Mouse (Mus musculus) liver, postnatal 0 days (tissue): ENCODE results near the gene Adgrg3. TPM values are rescaled to one million over a fixed set of nuclear protein-coding genes. Genes with fewer than 3 reads are reported as not detected.
A peak's percentile ranks its signal among the peaks of the same experiment; 100 is the strongest.

ENCODE experiments used
- ATAC-seq: fragments of 200-750 bp; cut with Nextera tagmentation; 2 replicates; pipeline ENCODE4 v1.8.0; 2017; ENCODE audit warnings: mild to moderate bottlenecking, moderate library complexity
- DNase-seq: peaks from one replicate; pipeline ENCODE4 v3.0.0-alpha.2; 2016
- H3K27ac ChIP-seq: fragments of 300-500 bp; sonication (generic); 2 replicates; pipeline ENCODE4 v1.5.1; 2014; ENCODE audit warnings: antibody characterized with exemption, moderate library complexity, mild to moderate bottlenecking, low read depth
- H3K27me3 ChIP-seq: fragments of 300-500 bp; sonication (generic); 2 replicates; pipeline ENCODE4 v1.6.1; 2014; ENCODE audit warnings: low read length, control low read depth, mixed read lengths; ENCODE audit not compliant: insufficient read depth
- H3K36me3 ChIP-seq: fragments of 300-500 bp; sonication (generic); replicated peaks from 2 replicates; pipeline ENCODE4 v1.6.1; 2014; ENCODE audit warnings: mild to moderate bottlenecking, control low read depth, low read length, moderate library complexity, mixed read lengths; ENCODE audit not compliant: insufficient read depth
- H3K4me1 ChIP-seq: fragments of 300-500 bp; sonication (generic); 2 replicates; pipeline ENCODE4 v1.6.1; 2014; ENCODE audit warnings: antibody characterized with exemption, mild to moderate bottlenecking, control low read depth; ENCODE audit not compliant: insufficient read depth
- H3K4me2 ChIP-seq: fragments of 300-500 bp; sonication (generic); 2 replicates; pipeline ENCODE4 v1.6.1; 2014; ENCODE audit warnings: low read depth, mild to moderate bottlenecking, low read length, moderate library complexity, mixed read lengths
- H3K4me3 ChIP-seq: fragments of 300-500 bp; sonication (generic); 2 replicates; pipeline ENCODE4 v1.5.1; 2014; ENCODE audit warnings: low read depth, low read length
- H3K9ac ChIP-seq: fragments of 300-500 bp; sonication (generic); replicated peaks from 2 replicates; pipeline ENCODE4 v1.6.1; 2014; ENCODE audit warnings: mild to moderate bottlenecking, moderate library complexity
- H3K9me3 ChIP-seq: fragments of 300-500 bp; sonication (generic); 2 replicates; pipeline ENCODE4 v1.6.1; 2016; ENCODE audit warnings: mild to moderate bottlenecking, control low read depth, low read length, mixed read lengths
- CTCF ChIP-seq: sonication (generic); IDR thresholded peaks from 2 replicates; pipeline ENCODE4 v1.5.1; 2016; ENCODE audit warnings: antibody characterized with exemption, low read depth
- EP300 ChIP-seq: IDR thresholded peaks from 2 replicates; pipeline ENCODE4 v1.6.1; 2016; ENCODE audit warnings: antibody characterized with exemption, low read depth, mild to moderate bottlenecking
- WGBS: fragments of 180-500 bp; shearing (Covaris S2); extraction: QIAGEN DNeasy Blood & Tissue Kit; methylation state at CpG from one replicate; pipeline ENCODE4 v1.1.7; 2014; ENCODE audit not compliant: insufficient replicate concordance; 5-methylcytosine and 5-hydroxymethylcytosine counted together
- polyA plus RNA-seq: library from polyadenylated mRNA; unstranded; fragments of >200 nt; fragmentation: Nextera tagmentation; extraction: Ambion mirVana; gene quantifications from 2 replicates; pipeline ENCODE4 v1.2.1, GENCODE M21; 2015

Gene Adgrg3
- polyA plus RNA-seq, 1 experiment from 2014 or later, result 9.6 TPM

DNA sequence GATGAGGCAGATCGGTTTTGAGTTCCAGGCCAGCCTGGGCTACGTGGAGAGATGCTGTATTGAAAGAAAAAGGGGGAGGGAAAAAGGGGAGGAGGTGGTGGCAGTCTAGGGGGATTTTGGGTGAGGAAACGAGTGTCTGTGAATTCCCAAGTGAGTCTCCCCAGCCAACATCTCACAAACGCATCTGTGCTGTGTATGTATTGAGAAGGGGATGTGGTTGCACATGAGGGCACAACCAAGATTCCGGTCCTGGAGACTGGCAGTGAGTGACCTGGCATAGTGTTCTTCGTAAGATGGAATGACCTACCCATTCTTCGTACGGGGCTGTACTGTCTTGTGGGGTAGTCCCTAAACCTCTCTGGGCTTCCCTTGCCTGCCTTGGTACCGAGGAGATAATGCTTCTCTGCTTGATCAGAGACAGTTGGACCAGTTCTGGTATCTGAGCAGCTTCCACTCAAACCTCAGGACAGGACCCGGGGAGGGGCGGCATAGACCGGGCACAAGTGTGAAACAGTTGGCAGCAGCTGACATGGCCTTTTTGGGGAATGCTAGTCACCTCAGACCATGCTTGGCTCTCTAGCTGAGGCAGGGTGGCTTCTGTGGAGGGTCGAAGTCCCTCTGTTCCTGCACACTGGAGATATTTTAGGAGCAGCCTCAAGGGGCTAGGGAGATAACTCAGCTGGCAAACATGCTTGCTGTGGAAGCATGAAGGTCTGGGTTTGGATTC lies 38.7 kb upstream of the Adgrg3 start:
- TF ChIP-seq CTCF, result no peak
- TF ChIP-seq EP300, result no peak
- Histone ChIP-seq H3K9ac (no peak overlapping the region), H3K4me2 (peak overlapping the region; percentile 68), H3K27me3 (no peaks in the 10 kb centered on the region), H3K4me3 (peak overlapping the region; percentile 36), H3K36me3 (no peaks in the 10 kb centered on the region), H3K4me1 (peaks cover 66% of the 10 kb centered on the region), H3K9me3 (no peaks in the 10 kb centered on the region), H3K27ac (peak overlapping the region; percentile 62)
- WGBS, result 30% methylated on average over 13 of the region's 13 CpGs
- ATAC-seq (no peak), DNase-seq (no peak)

DNA sequence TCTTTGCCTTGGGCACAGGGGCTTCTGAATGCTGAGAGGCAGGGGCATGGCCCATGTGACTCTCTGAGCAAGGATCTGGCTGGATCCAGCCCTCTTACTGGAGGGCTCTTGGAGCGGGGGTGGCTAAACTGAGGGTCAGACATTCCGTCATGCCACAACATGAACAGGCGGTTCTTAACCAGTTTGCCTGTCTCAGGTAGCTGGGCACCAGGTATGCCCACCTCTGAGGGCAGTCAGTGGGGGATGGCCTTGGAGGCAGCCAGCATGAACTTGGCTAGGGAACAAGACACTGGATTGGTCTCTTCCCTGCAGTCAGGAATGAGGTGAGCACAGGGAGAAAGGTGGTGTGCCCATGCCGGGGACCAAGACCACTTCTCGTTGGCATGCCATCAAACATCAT lies 37.3 kb upstream of the Adgrg3 start:
- no peak overlapping the region for H3K27ac ChIP-seq
- H3K4me3 ChIP-seq, result no peak overlapping the region
- DNase-seq (no peak), ATAC-seq (no peak)
- TF ChIP-seq EP300 (no peak), CTCF (no peak)
- H3K4me1 ChIP-seq, result peaks cover 72% of the 10 kb centered on the region
- H3K9ac ChIP-seq, result no peak overlapping the region
- H3K36me3 ChIP-seq, result no peaks in the 10 kb centered on the region
- no peaks in the 10 kb centered on the region for H3K27me3 ChIP-seq
- no peaks in the 10 kb centered on the region for H3K9me3 ChIP-seq
- 0 out of 2 replicates have a peak overlapping the region, but pooled peaks have one; percentile 29 for H3K4me2 ChIP-seq
- WGBS, result 60% methylated on average over 5 of the region's 5 CpGs

DNA sequence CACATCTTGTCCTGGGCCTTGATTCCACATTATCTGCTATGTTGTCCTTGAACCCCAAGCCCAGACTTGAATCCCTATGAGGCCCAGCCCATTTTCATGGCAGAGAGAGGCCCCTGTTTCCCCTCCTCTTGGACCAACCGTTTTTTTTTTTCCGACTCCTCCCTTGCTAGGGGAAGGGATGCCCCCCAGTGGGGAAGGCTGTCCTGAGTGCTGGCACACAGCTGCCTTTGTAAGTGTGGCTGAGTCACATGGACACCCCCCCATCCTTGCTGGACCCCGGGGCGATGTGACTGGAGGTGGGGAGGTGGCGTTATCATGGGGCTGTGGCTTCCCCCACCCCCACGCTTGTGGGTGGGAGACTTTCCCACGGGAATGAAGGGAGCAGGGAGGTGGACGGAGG lies 36.5 kb upstream of the Adgrg3 start:
- TF ChIP-seq CTCF (0 out of 2 replicates have a peak, but pooled peaks have one; percentile 8), EP300 (no peak)
- peaks cover 70% of the 10 kb centered on the region for H3K4me1 ChIP-seq
- 32% methylated on average over 8 of the region's 8 CpGs for whole genome bisulfite sequencing
- DNase-seq (no peak), ATAC-seq (no peak)
- H3K36me3 ChIP-seq, result no peaks in the 10 kb centered on the region
- H3K9me3 ChIP-seq, result no peaks in the 10 kb centered on the region
- H3K27ac ChIP-seq, result no peak overlapping the region
- H3K9ac ChIP-seq, result no peak overlapping the region
- H3K4me3 ChIP-seq, result no peak overlapping the region
- no peaks in the 10 kb centered on the region for H3K27me3 ChIP-seq
- no peak overlapping the region for H3K4me2 ChIP-seq

DNA sequence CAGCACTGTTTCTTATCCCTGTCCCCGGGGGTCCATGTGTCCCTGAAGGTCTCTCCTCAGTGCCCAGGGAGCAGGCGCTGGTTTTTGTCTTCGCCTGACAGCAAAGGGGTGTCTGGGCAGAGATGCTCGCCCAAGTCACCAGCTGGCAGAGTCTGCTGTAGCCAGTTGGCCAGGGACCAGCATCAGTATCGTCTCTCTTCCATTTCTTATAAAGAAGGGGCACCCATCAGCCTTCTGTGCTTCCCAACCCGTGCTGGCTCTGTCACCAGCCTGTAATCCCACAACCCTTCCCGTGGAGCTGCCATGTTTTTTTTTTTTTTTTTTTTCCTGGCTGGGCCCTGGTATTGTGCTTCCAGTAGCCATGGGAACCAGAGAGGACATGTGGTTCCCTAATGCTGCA lies 35.6 kb upstream of the Adgrg3 start:
- TF ChIP-seq CTCF (no peak), EP300 (no peak)
- Histone ChIP-seq H3K9ac (no peak overlapping the region), H3K4me1 (peaks cover 71% of the 10 kb centered on the region), H3K36me3 (no peaks in the 10 kb centered on the region), H3K9me3 (no peaks in the 10 kb centered on the region), H3K4me3 (no peak overlapping the region), H3K27ac (no peak overlapping the region), H3K27me3 (no peaks in the 10 kb centered on the region), H3K4me2 (no peak overlapping the region)
- DNase-seq (no peak), ATAC-seq (no peak)
- WGBS, result 64% methylated on average over 7 of the region's 7 CpGs

- no peaks in the 10 kb centered on the region for H3K27me3 ChIP-seq
- peak overlapping the region; percentile 74 for H3K4me2 ChIP-seq
- DNase-seq, result no peak
- no peak overlapping the region for H3K9ac ChIP-seq
- TF ChIP-seq EP300 (no peak), CTCF (no peak)
- no peak overlapping the region for H3K4me3 ChIP-seq
- WGBS, result 15% methylated on average over 5 of the region's 5 CpGs
- peak; percentile 7 for ATAC-seq
- H3K9me3 ChIP-seq, result no peaks in the 10 kb centered on the region
- H3K4me1 ChIP-seq, result peaks cover 70% of the 10 kb centered on the region
- no peaks in the 10 kb centered on the region for H3K36me3 ChIP-seq
- H3K27ac ChIP-seq, result peak overlapping the region; percentile 80
These were observed 34.3 kb upstream of the Adgrg3 start for GRCm38 (mm10) chr8:94983146-94983545.

GRCm38 (mm10) chr8:94983881-94984516 lies 33.5 kb upstream of the Adgrg3 start:
- Histone ChIP-seq H3K4me3 (peak overlapping the region; percentile 56), H3K9me3 (no peaks in the 10 kb centered on the region), H3K27ac (peak overlapping the region; percentile 80), H3K27me3 (no peaks in the 10 kb centered on the region), H3K36me3 (no peaks in the 10 kb centered on the region), H3K4me2 (peak overlapping the region; percentile 74), H3K9ac (peak overlapping the region; percentile 66), H3K4me1 (peaks cover 70% of the 10 kb centered on the region)
- TF ChIP-seq CTCF, result no peak
- ATAC-seq (peak; percentile 82), DNase-seq (peak; percentile 73)
- WGBS, result 27% methylated on average over 10 of the region's 10 CpGs
